11 mouse cellular contexts compared by ENCODE assay signal in genomic region chr8:114883967-114884366, GRCm38 (mm10).
DNase-seq lines count a peak whose midpoint lies in the region; ATAC-seq and TF ChIP-seq lines count a peak whose summit lies in the region.
"Had no signal": no experiment of that assay in that cellular context is flagged by ENCODE, and none has a peak within 500 bp of the region (broad histone marks: within the 10 kb centered on the region; RNA-seq: fewer than 3 reads in every experiment).

No protein-coding gene starts in this region.

- H3K9me3 ChIP-seq in kidney, postnatal 0 days (replicated peaks; ENCODE audit: low read length) = no peaks in the 10 kb centered on the region
- H3K9me3 ChIP-seq in kidney, embryonic 15.5 days (replicated peaks) = no peaks in the 10 kb centered on the region

- DNase-seq in CD4-positive, CD25-positive, alpha-beta regulatory T cell, adult 2 months (ENCODE audit: low read depth, low spot score) = peak; percentile 53
- no peak for DNase-seq in kidney, postnatal 0 days (ENCODE audit: low spot score)
- DNase-seq in A20 (ENCODE audit: low read depth, low spot score) = peak; percentile 94
- peak; percentile 26 for DNase-seq in c-Kit-positive CD71-positive TER-119-positive erythroid progenitor cells, embryonic 14.5 days (ENCODE audit: low spot score)
- no peak for DNase-seq in frontal cortex, adult 2 months (ENCODE audit: extremely low spot score in 1 of 2, low spot score in 1 of 2)
- DNase-seq in right cerebral cortex, postnatal 4 days = no peak
- DNase-seq: cerebellum, adult 9-11 months; kidney, adult 9 months had no signal

- ATAC-seq in CD4-positive, CD25-positive, alpha-beta regulatory T cell, adult 4 months = no peak
- ATAC-seq in kidney, postnatal 0 days (replicated peaks; ENCODE audit: low FRiP score, low read depth) = no peak
- no peak for ATAC-seq in kidney, embryonic 15.5 days (replicated peaks; ENCODE audit: low FRiP score)

- no peak overlapping the region for H3K9ac ChIP-seq in kidney, postnatal 0 days (ENCODE audit: low read depth, low read length)
- no peak overlapping the region for H3K9ac ChIP-seq in kidney, embryonic 15.5 days

- H3K4me1 ChIP-seq in kidney, postnatal 0 days (replicated peaks; ENCODE audit: insufficient read depth, low read length) = 0 out of 2 replicates have a peak, but pooled peaks cover 5% of the 10 kb centered on the region
- H3K4me1 ChIP-seq in kidney, embryonic 15.5 days = peaks cover 56% of the 10 kb centered on the region

- H3K27ac ChIP-seq in kidney, postnatal 0 days = no peak overlapping the region
- no peak overlapping the region for H3K27ac ChIP-seq in kidney, embryonic 15.5 days

- no peaks in the 10 kb centered on the region for H3K27me3 ChIP-seq in kidney, postnatal 0 days (ENCODE audit: insufficient read depth, low read length)
- no peaks in the 10 kb centered on the region for H3K27me3 ChIP-seq in kidney, embryonic 15.5 days

- TF ChIP-seq CTCF in kidney, postnatal 0 days (IDR thresholded peaks at IDR 0.05; ENCODE audit: low read depth) = peak; percentile 62

- 83% methylated on average over 9 of the region's 9 CpGs for WGBS in kidney, postnatal 0 days
- WGBS in kidney, embryonic 15.5 days = 81% methylated on average over 9 of the region's 9 CpGs

- no peak overlapping the region for H3K4me2 ChIP-seq in kidney, postnatal 0 days (ENCODE audit: low read length)
- H3K4me2 ChIP-seq in kidney, embryonic 15.5 days = no peak overlapping the region

- H3K4me3 ChIP-seq in kidney, postnatal 0 days (replicated peaks; ENCODE audit: low read depth, low read length) = no peak overlapping the region
- no peak overlapping the region for H3K4me3 ChIP-seq in kidney, embryonic 15.5 days (replicated peaks)
- H3K4me3 ChIP-seq: myocyte had no signal

- H3K36me3 ChIP-seq in kidney, postnatal 0 days (ENCODE audit: insufficient read depth, low read length) = no peaks in the 10 kb centered on the region
- H3K36me3 ChIP-seq in kidney, embryonic 15.5 days = no peaks in the 10 kb centered on the region

Comparison
In these comparisons a context has a peak if more than half of its experiments do, and no peak if none do; other contexts are left out.
1. DNase-seq: peak in CD4-positive, CD25-positive, alpha-beta regulatory T cell, adult 2 months (single experiment), A20 (single experiment) and c-Kit-positive CD71-positive TER-119-positive erythroid progenitor cells, embryonic 14.5 days (single experiment); none in kidney, postnatal 0 days (single experiment), frontal cortex, adult 2 months (0 of 2) and right cerebral cortex, postnatal 4 days (single experiment).